Mouse (Mus musculus) brain, embryonic 18.5 days (tissue): ENCODE measurements at regions not wholly inside any gene's neighbourhood (a gene's known extent, or its start where the extent isn't known, plus 50 kb on each side); places are given as distances from the start of the nearest gene placed in this dataset.

Source experiments
- DNase-seq: peaks from one replicate; pipeline ENCODE4 v3.0.0-alpha.2; 2012; ENCODE audit warnings: low read depth, low spot score

- no peak for DNase-seq
Observed at GRCm38 (mm10) chr13:53903626-53904025, 151.9 kb downstream of the Drd1 start.

DNA sequence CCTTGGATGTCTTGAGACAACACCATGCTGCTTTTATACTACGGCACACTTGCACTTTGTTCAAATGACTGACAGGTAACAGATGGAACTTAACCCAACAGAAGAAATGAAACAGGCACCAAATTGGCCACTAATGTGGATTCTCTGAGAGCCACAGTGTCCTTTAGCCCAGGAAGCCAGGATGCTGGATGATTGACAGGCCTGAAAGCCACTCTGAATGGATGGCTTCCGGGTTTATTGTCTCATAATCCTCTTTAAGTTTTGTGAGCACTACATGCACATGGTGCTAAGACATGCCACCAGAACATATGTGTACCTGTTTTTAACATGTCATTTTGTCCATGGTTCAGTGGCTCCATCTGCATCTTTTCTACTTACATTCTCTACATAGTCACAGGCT, 152.7 kb downstream of the Drd1 start:
- no peak for DNase-seq

DNA sequence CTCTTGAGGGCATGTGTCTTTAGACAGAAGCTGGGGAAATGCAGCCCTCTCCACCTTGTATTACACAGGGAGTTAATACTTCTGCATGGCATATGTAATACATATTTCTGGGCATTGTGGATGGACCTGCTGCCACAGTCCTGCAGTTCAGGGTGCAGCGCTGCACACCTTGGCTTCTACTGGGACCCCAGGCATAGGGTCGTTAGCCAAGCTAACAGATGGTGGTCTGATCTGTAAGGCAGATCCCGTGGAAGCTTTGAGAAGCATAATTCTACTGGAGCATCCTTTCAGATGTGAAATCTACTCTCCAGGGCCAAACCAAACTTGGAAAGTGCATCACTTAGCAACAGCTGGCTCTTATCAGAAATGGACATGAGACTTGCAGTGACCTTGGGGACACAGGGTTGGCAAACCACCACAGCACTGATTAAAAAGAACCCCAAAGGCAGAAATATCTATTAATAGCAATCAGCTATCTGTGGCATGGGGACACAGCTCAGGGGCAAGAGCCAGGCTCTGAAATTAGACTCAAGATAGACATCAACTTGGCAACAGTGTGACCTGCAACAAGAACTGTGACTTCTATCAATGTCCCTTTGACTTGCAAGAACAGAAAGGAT, 155.0 kb downstream of the Drd1 start:
- DNase-seq = no peak

DNA sequence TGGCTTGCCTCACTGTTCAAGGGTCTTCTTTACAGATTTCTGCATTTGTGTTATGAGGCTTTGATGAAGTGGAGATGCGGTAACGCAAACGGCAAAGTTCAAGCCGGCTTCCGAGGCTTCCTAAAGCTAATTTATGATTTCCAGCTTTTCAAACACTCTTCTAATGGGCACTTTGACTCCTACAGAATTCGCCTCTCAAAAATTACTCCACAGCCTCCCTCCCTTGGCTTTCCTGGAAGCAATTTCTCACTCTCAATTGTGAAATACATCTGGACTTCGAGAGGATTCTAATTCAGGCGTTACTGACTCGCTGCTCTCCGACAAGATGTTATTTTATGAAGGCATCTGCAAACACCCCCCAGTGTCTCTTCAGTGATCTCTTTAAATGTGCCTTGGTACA, 157.2 kb downstream of the Drd1 start:
- no peak for DNase-seq

- DNase-seq = no peak
Observed at GRCm38 (mm10) chr13:53897176-53897575, 158.3 kb downstream of the Drd1 start.

- DNase-seq = no peak
Observed at GRCm38 (mm10) chr13:53888411-53888810, 167.1 kb downstream of the Drd1 start.

DNA sequence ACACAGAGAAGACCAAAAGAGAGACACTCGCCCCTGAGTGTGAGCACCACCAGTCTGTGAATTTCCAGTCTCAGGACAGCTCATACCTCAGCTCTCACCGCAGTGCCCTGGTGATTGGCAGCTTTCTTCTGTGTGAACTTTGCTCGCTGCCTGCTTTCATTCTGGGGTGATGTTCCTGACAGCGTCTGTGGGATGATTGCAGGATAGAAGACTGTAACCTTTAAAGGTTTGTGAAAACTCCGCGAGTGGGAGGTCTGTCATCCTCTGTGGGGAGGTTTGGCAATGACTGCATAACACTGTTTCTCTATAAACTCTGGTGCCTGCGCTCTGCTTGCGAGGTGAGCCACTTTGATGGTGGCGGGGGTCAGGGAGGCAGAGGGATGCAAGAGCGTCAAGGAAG, 169.7 kb downstream of the Drd1 start:
- no peak for DNase-seq

DNA sequence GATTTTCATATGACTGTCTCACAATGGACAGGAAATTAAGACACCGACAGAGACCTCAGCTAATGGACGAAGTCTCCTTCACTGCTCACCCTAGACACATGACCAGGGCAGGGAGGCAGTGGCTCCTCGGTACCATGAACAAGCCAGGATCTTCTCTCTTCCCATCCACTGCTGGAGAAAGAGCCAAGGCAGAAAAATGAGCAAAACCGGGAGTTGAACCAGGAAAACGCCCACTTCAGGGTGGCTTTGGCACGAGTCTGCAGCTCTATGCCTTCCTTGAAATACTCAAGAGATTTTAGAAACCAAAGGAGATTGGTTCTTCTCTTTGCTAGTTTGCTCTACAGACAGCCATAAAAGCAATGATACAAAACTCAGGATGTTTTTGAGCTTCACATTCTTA, 172.3 kb downstream of the Drd1 start:
- DNase-seq = no peak

DNA sequence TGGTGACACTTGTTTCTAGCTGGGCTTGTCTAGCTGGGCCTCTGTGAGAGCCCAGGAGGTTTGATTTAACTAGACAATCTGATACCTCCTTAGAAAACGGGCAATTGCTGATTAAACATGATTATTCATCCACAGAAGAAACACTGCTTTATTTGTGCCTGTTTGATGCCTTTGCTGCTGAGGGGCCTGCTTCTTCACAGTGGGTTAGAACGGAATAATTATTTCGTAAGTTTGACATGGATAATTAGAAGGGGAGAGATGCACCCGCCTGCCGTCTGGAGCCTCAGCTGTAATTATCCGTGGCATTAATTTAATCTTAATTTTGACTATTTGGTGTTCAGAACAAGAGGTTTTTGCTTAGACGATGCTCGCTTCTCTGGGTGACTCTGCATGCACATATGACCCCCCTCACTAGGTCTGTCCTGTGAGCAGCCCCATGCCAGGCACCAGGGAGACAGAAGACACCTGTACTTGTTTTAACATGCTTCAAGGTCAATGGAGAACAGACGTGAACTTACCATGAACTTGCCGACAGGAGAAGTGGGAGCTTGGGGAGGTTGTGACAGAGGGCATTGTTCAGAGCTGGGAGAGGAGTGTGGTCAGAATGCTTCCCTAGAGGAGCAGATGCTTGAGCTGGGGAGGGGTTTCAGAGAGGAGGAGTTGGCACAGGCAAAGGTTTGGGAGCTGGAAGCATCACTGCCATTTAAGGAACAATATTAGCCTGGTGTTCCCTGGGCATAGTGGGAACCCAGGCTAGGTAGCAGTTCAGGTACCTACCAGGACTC, 174.8 kb downstream of the Drd1 start:
- DNase-seq = peak; percentile 14

DNA sequence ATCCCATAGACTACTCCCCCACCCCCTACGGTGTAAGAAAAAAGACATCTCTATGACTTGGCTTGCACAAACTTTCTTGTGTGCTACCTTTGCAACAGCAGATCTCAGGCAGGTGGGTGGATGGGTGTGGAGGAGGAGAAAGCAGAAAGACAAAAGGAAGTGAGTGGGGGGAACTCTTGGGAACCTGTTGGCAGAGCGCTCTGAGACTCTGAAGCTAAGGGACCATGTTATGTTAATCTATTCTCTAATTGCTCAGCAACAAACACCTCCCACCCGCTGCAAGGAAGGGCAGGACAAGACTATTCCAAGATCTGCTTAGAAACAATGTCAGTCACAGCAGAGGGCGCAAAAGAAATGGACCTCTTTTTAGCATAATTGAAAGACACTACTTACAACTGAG, 180.0 kb downstream of the Drd1 start:
- DNase-seq = no peak

- no peak for DNase-seq
Observed at GRCm38 (mm10) chr13:53865323-53865722, 190.2 kb downstream of the Drd1 start.

DNA sequence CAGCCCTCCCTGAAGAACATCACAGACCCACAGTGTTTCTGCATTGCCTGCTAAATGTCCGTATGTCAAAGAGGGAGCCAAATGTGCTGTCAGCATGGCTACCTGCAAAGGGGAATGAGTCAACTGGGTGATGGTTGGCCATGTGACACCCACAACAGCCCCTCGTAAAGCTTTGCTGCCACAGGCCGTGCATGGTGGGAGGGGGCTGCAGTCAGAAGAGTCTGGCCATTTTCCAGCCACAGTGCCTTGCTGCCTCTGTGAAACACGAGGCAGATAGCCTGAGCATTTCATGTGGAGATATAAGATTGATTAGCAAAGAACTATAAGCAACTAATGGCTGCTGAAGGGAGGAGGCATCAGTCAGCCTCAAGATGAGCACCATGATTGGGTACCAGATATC, 193.2 kb downstream of the Drd1 start:
- no peak for DNase-seq

DNA sequence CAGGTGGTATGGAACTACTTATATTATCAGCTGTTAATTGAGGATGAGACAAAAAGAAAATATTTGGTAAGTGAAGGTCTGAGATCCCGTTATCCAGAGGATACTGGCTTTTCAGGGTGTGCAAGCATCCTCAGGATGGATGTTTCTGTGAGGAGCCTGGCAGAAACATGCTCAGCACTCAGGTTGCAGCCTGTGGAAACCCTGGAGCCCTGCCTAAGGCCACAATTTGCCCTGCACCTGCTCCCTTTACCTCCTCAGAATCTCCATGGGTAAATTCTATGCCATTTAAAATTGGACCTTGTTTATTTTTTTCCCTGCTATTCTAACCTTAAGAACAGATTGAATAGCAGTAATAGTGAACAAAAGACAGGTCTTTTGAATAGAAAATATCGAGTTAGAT, 201.3 kb downstream of the Drd1 start:
- DNase-seq = no peak

- peak; percentile 30 for DNase-seq
Observed at GRCm38 (mm10) chr13:53850146-53850545, 205.4 kb downstream of the Drd1 start.

GRCm38 (mm10) chr13:53846221-53846620, 209.3 kb downstream of the Drd1 start:
- no peak for DNase-seq

GRCm38 (mm10) chr13:53845786-53846185, 209.7 kb downstream of the Drd1 start:
- DNase-seq = no peak

GRCm38 (mm10) chr13:53825957-53826580, 229.4 kb downstream of the Drd1 start:
- peak; percentile 26 for DNase-seq

- DNase-seq = no peak
Observed at GRCm38 (mm10) chr13:53822061-53822460, 233.4 kb downstream of the Drd1 start.

DNA sequence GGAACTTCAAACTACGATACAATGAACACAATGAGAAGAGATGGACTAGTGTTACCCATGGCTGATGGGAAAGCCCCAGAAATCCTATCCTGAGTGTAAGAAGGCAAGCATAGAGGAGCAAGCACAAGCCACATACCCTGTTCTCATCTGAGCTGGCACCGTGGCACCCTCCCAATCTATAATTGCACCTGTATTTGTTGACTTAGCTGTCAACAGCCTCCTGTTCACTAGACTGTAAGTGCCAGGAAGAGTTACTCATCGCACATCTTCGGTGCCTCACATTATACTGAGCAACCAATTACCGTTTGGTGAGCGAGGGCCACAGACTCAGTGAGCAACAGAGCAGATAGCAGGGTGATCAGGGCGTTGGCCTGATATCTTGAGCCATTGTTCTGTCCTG, 239.9 kb downstream of the Drd1 start:
- DNase-seq = no peak

DNA sequence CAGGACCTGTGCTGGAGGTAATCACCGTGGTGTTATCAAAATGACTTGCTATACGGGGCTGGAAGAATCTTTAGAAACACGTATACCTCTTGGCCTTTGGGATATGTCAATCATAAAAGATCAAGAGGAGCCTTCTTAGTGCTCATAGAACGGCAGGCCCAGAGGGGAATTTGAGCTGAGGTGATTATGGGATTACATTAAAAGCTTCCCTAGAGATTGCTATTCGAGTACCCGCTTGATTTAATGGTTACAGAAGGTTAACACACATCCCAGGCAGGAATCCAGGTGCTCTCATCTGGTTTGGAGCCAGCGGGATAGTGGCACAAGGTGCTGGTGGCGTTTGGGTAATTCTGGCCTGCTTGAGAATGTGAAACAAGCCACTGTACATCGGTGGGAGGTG, 241.4 kb downstream of the Drd1 start:
- no peak for DNase-seq

DNA sequence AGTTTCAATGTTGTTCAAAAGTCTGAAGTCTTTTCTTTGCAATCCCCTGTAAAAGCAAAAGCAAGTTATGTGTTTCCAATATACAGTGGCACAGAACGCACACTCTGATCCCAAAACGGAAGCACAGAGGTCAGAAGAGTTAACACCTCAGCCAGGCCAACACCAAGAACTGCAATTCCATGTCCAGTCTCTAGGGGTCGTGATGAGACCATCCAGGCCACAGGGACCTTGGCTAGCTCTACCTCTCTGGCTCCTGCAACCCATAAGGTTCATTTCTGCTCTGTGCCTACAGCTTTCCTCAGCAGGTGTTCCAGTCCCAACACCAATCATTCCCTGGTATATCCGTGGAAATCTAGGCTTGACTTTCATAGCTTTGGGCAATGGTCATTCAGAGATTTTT, 243.6 kb downstream of the Drd1 start:
- no peak for DNase-seq

GRCm38 (mm10) chr13:53811151-53811550, 244.4 kb downstream of the Drd1 start:
- no peak for DNase-seq
